ENCODE assay signal across 25 mouse cellular contexts in the genomic region with DNA sequence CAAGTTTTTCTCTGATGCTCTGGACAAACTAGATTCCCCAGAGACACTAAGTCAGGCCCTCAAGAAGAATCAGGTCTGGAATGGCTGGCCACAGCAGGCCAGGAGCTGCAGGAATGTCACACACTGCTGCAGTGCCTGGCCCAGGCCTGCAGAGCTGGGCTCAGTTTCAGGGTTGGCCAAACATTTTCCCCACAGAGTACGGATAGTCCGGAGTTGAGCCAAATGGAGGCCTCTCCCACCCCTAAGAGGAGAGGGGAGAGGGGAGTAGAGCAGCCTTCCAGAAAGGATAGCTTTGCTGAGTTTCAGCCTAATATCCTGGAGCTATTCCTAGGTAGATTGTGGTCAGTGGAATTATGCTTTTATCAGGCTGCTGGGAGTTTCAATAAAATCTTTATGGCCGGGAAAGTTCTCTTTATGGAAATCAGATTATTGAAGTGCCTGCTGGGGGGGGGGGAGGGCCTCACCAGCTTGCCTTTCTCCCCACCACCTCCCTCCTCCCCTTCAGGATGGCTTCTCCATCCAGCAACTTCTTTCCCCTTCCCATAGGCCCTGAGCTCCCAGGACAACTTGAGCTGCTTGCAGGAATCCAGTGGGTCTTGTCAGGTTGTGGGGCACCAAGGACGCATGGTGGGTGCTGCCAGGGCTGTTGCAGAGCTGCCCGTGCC.
DNase-seq lines count a peak whose midpoint lies in the region; ATAC-seq lines count a peak whose summit lies in the region.
"Had no signal": no experiment of that assay in that cellular context is flagged by ENCODE, and none has a peak within 500 bp of the region (broad histone marks: within the 10 kb centered on the region; RNA-seq: fewer than 3 reads in every experiment).

No protein-coding gene starts in this region.

- H3K9me3 ChIP-seq in embryonic facial prominence, embryonic 14.5 days (ENCODE audit: control insufficient read depth, low read length), result no peaks in the 10 kb centered on the region
- no peaks in the 10 kb centered on the region for H3K9me3 ChIP-seq in embryonic facial prominence, embryonic 10.5 days
- H3K9me3 ChIP-seq in kidney, embryonic 15.5 days (replicated peaks), result no peaks in the 10 kb centered on the region
- H3K9me3 ChIP-seq in kidney, embryonic 14.5 days (ENCODE audit: control insufficient read depth, low read length), result no peaks in the 10 kb centered on the region
- no peaks in the 10 kb centered on the region for H3K9me3 ChIP-seq in lung, embryonic 16.5 days (ENCODE audit: control insufficient read depth, low read length)
- no peaks in the 10 kb centered on the region for H3K9me3 ChIP-seq in limb, embryonic 15.5 days
- H3K9me3 ChIP-seq: embryonic facial prominence, embryonic 12.5 days; forebrain, embryonic 12.5 days; forebrain, embryonic 15.5 days; heart, embryonic 12.5 days; heart, embryonic 15.5 days had no signal

- peaks cover 20% of the 10 kb centered on the region for H3K27me3 ChIP-seq in embryonic facial prominence, embryonic 14.5 days (replicated peaks; ENCODE audit: control insufficient read depth, insufficient read depth, low read length)
- H3K27me3 ChIP-seq in embryonic facial prominence, embryonic 10.5 days (replicated peaks; ENCODE audit: low read depth, poor library complexity, severe bottlenecking), result peaks cover 99% of the 10 kb centered on the region
- H3K27me3 ChIP-seq in kidney, embryonic 15.5 days, result peaks cover 59% of the 10 kb centered on the region
- no peaks in the 10 kb centered on the region for H3K27me3 ChIP-seq in kidney, embryonic 14.5 days (ENCODE audit: control insufficient read depth, insufficient read depth, low read length)
- H3K27me3 ChIP-seq in lung, embryonic 16.5 days (ENCODE audit: control insufficient read depth, insufficient read depth, low read depth, low read length), result peaks cover 2% of the 10 kb centered on the region
- H3K27me3 ChIP-seq in limb, embryonic 15.5 days, result peaks cover 37% of the 10 kb centered on the region
- H3K27me3 ChIP-seq: forebrain, embryonic 15.5 days had no signal

- peak; percentile 50 for DNase-seq in embryonic facial prominence, embryonic 14.5 days (ENCODE audit: low spot score)
- DNase-seq in embryonic facial prominence, embryonic 10.5 days (ENCODE audit: low spot score), result no peak
- no peak for DNase-seq in lung, postnatal 10 days
- DNase-seq in MN1 (ENCODE audit: low spot score), result no peak
- DNase-seq: adrenal gland, postnatal 10 days; adrenal gland, postnatal 36 days; cerebellum, adult 18-20 months; cerebellum, adult 9-10 months; cerebellum, postnatal 14 days; gastrocnemius, postnatal 14 days; heart, adult 11 months; heart, postnatal 4 days had no signal

- H3K4me2 ChIP-seq in embryonic facial prominence, embryonic 14.5 days (ENCODE audit: low read depth, low read length), result no peak overlapping the region
- H3K4me2 ChIP-seq in kidney, embryonic 15.5 days, result no peak overlapping the region
- no peak overlapping the region for H3K4me2 ChIP-seq in kidney, embryonic 14.5 days (replicated peaks; ENCODE audit: low read depth, low read length)
- no peak overlapping the region for H3K4me2 ChIP-seq in lung, embryonic 16.5 days (ENCODE audit: low read depth, low read length)
- no peak overlapping the region for H3K4me2 ChIP-seq in limb, embryonic 15.5 days
- H3K4me2 ChIP-seq: embryonic facial prominence, embryonic 12.5 days; forebrain, embryonic 12.5 days; forebrain, embryonic 15.5 days; heart, embryonic 12.5 days; heart, embryonic 15.5 days; hindbrain, embryonic 14.5 days had no signal

- H3K4me1 ChIP-seq in embryonic facial prominence, embryonic 14.5 days (ENCODE audit: control insufficient read depth, insufficient read depth, low read length), result peaks cover 3% of the 10 kb centered on the region; the same call in 1 of the 2 replicates
- 0 out of 2 replicates have a peak, but pooled peaks cover under 1% of the 10 kb centered on the region for H3K4me1 ChIP-seq in embryonic facial prominence, embryonic 10.5 days
- no peaks in the 10 kb centered on the region for H3K4me1 ChIP-seq in kidney, embryonic 15.5 days
- H3K4me1 ChIP-seq in kidney, embryonic 14.5 days (ENCODE audit: control insufficient read depth, insufficient read depth, low read length), result no peaks in the 10 kb centered on the region
- no peaks in the 10 kb centered on the region for H3K4me1 ChIP-seq in lung, embryonic 16.5 days (replicated peaks; ENCODE audit: control insufficient read depth, insufficient read depth, low read length)
- 0 out of 2 replicates have a peak, but pooled peaks cover 4% of the 10 kb centered on the region for H3K4me1 ChIP-seq in limb, embryonic 15.5 days
- H3K4me1 ChIP-seq: embryonic facial prominence, embryonic 12.5 days; forebrain, embryonic 12.5 days; forebrain, embryonic 15.5 days; heart, embryonic 12.5 days; heart, embryonic 15.5 days had no signal

- no peak overlapping the region for H3K4me3 ChIP-seq in embryonic facial prominence, embryonic 14.5 days (ENCODE audit: low read depth, low read length)
- H3K4me3 ChIP-seq in embryonic facial prominence, embryonic 10.5 days, result no peak overlapping the region
- H3K4me3 ChIP-seq in kidney, embryonic 15.5 days (replicated peaks), result no peak overlapping the region
- no peak overlapping the region for H3K4me3 ChIP-seq in kidney, embryonic 14.5 days (ENCODE audit: low read length)
- H3K4me3 ChIP-seq in lung, embryonic 16.5 days (ENCODE audit: low read length), result no peak overlapping the region
- H3K4me3 ChIP-seq in limb, embryonic 15.5 days, result no peak overlapping the region
- H3K4me3 ChIP-seq: embryonic facial prominence, embryonic 12.5 days; erythroblast, embryonic 14.5 days; forebrain, embryonic 12.5 days; forebrain, embryonic 15.5 days; heart, embryonic 12.5 days; heart, embryonic 15.5 days had no signal

- H3K9ac ChIP-seq in embryonic facial prominence, embryonic 14.5 days (ENCODE audit: low read depth, low read length), result no peak overlapping the region
- no peak overlapping the region for H3K9ac ChIP-seq in kidney, embryonic 15.5 days
- no peak overlapping the region for H3K9ac ChIP-seq in kidney, embryonic 14.5 days (ENCODE audit: low read depth, low read length)
- no peak overlapping the region for H3K9ac ChIP-seq in lung, embryonic 16.5 days (ENCODE audit: low read length)
- no peak overlapping the region for H3K9ac ChIP-seq in limb, embryonic 15.5 days
- H3K9ac ChIP-seq: embryonic facial prominence, embryonic 12.5 days; forebrain, embryonic 12.5 days; forebrain, embryonic 15.5 days; heart, embryonic 12.5 days; heart, embryonic 15.5 days; hindbrain, embryonic 14.5 days had no signal

- H3K36me3 ChIP-seq in embryonic facial prominence, embryonic 14.5 days (ENCODE audit: control insufficient read depth, insufficient read depth, low read length), result no peaks in the 10 kb centered on the region
- H3K36me3 ChIP-seq in embryonic facial prominence, embryonic 10.5 days (replicated peaks), result no peaks in the 10 kb centered on the region
- H3K36me3 ChIP-seq in kidney, embryonic 15.5 days, result no peaks in the 10 kb centered on the region
- no peaks in the 10 kb centered on the region for H3K36me3 ChIP-seq in kidney, embryonic 14.5 days (ENCODE audit: control insufficient read depth, insufficient read depth, low read length)
- no peaks in the 10 kb centered on the region for H3K36me3 ChIP-seq in lung, embryonic 16.5 days (ENCODE audit: control insufficient read depth, insufficient read depth, low read length)
- H3K36me3 ChIP-seq in limb, embryonic 15.5 days, result no peaks in the 10 kb centered on the region
- H3K36me3 ChIP-seq: embryonic facial prominence, embryonic 12.5 days; forebrain, embryonic 12.5 days; forebrain, embryonic 15.5 days; heart, embryonic 12.5 days; heart, embryonic 15.5 days had no signal

- no peak overlapping the region for H3K27ac ChIP-seq in embryonic facial prominence, embryonic 14.5 days (replicated peaks; ENCODE audit: low read depth, low read length)
- no peak overlapping the region for H3K27ac ChIP-seq in embryonic facial prominence, embryonic 10.5 days (replicated peaks)
- no peak overlapping the region for H3K27ac ChIP-seq in kidney, embryonic 15.5 days
- no peak overlapping the region for H3K27ac ChIP-seq in kidney, embryonic 14.5 days (ENCODE audit: low read depth, low read length)
- no peak overlapping the region for H3K27ac ChIP-seq in lung, embryonic 16.5 days (ENCODE audit: low read length)
- H3K27ac ChIP-seq in limb, embryonic 15.5 days, result 0 out of 2 replicates have a peak overlapping the region, but pooled peaks have one; percentile 22
- H3K27ac ChIP-seq: embryonic facial prominence, embryonic 12.5 days; forebrain, embryonic 12.5 days; forebrain, embryonic 15.5 days; heart, embryonic 15.5 days; hindbrain, embryonic 14.5 days; hindbrain, postnatal 0 days had no signal

- no peak; the same call in 1 of the 2 replicates for ATAC-seq in embryonic facial prominence, embryonic 14.5 days (ENCODE audit: low read depth)
- 0 out of 2 replicates have a peak, but pooled peaks have one; percentile 18 for ATAC-seq in kidney, embryonic 15.5 days (replicated peaks; ENCODE audit: low FRiP score)
- no peak for ATAC-seq in kidney, embryonic 14.5 days (ENCODE audit: low FRiP score, low TSS enrichment)
- 0 out of 2 replicates have a peak, but pooled peaks have one; percentile 28 for ATAC-seq in lung, embryonic 16.5 days (ENCODE audit: low read depth)
- ATAC-seq in limb, embryonic 15.5 days (ENCODE audit: insufficient number of reproducible peaks, low FRiP score, low TSS enrichment, low read depth), result peak; percentile 88
- ATAC-seq: forebrain, embryonic 15.5 days; hindbrain, postnatal 0 days; Patski had no signal

- WGBS in embryonic facial prominence, embryonic 14.5 days, result 60% methylated on average over 5 of the region's 5 CpGs
- 82% methylated on average over 5 of the region's 5 CpGs for WGBS in embryonic facial prominence, embryonic 10.5 days
- 73% methylated on average over 5 of the region's 5 CpGs for WGBS in kidney, embryonic 15.5 days
- WGBS in kidney, embryonic 14.5 days, result 68% methylated on average over 5 of the region's 5 CpGs
- 64% methylated on average over 5 of the region's 5 CpGs for WGBS in lung, embryonic 16.5 days
- 47% methylated on average over 5 of the region's 5 CpGs for WGBS in limb, embryonic 15.5 days

Comparison
In these comparisons a context has a peak if more than half of its experiments do, and no peak if none do; other contexts are left out.
1. ATAC-seq: peak in kidney, embryonic 15.5 days (single experiment), lung, embryonic 16.5 days (single experiment) and limb, embryonic 15.5 days (single experiment); none in embryonic facial prominence, embryonic 14.5 days (single experiment) and kidney, embryonic 14.5 days (single experiment).